Mouse (Mus musculus) limb, embryonic 14.5 days (tissue): ENCODE measurements around the gene Dlg4. TPM values are rescaled to one million over a fixed set of nuclear protein-coding genes. Genes with fewer than 3 reads are reported as not detected.

Experiments used
- ATAC-seq: fragments of 200-750 bp; cut with Nextera tagmentation; 2 replicates; pipeline ENCODE4 v1.8.0; 2017; ENCODE audit warnings: low read depth, moderate number of reproducible peaks, moderate TSS enrichment; ENCODE audit not compliant: low FRiP score
- DNase-seq: peaks from one replicate; pipeline ENCODE4 v3.0.0-alpha.2; 2015; ENCODE audit warnings: low spot score
- H3K27ac ChIP-seq: fragments of 300-500 bp; sonication (generic); replicated peaks from 2 replicates; pipeline ENCODE4 v1.5.1; 2014; ENCODE audit warnings: low read depth, mild to moderate bottlenecking, low read length, moderate library complexity, mixed read lengths
- H3K27me3 ChIP-seq: fragments of 300-500 bp; sonication (generic); 2 replicates; pipeline ENCODE4 v1.6.1; 2014; ENCODE audit warnings: low read length, mixed read lengths; ENCODE audit not compliant: control insufficient read depth, insufficient read depth
- H3K36me3 ChIP-seq: fragments of 300-500 bp; sonication (generic); 2 replicates; pipeline ENCODE4 v1.6.1; 2014; ENCODE audit warnings: mild to moderate bottlenecking, low read length, moderate library complexity, mixed read lengths; ENCODE audit not compliant: control insufficient read depth, insufficient read depth
- H3K4me1 ChIP-seq: fragments of 300-500 bp; sonication (generic); 2 replicates; pipeline ENCODE4 v1.6.1; 2014; ENCODE audit warnings: antibody characterized with exemption, low read length, mixed read lengths; ENCODE audit not compliant: control insufficient read depth, insufficient read depth
- H3K4me2 ChIP-seq: fragments of 300-500 bp; sonication (generic); replicated peaks from 2 replicates; pipeline ENCODE4 v1.6.1; 2014; ENCODE audit warnings: low read depth, mild to moderate bottlenecking, low read length, moderate library complexity; ENCODE audit not compliant: severe bottlenecking
- H3K4me3 ChIP-seq: fragments of 300-500 bp; sonication (generic); replicated peaks from 2 replicates; pipeline ENCODE4 v1.5.1; 2014; ENCODE audit warnings: low read length
- H3K9ac ChIP-seq: fragments of 300-500 bp; sonication (generic); 2 replicates; pipeline ENCODE4 v1.6.1; 2014; ENCODE audit warnings: mild to moderate bottlenecking, low read depth, low read length, moderate library complexity; ENCODE audit not compliant: severe bottlenecking
- H3K9me3 ChIP-seq: fragments of 300-500 bp; sonication (generic); 2 replicates; pipeline ENCODE4 v1.6.1; 2016; ENCODE audit warnings: low read length; ENCODE audit not compliant: control insufficient read depth
- POLR2A ChIP-seq: fragments of 200-500 bp; IDR thresholded peaks from 2 replicates; pipeline ENCODE4 v1.8.0; 2012; ENCODE audit warnings: inconsistent platforms, mild to moderate bottlenecking, moderate library complexity, borderline replicate concordance; ENCODE audit not compliant: insufficient read depth, insufficient read length; ENCODE audit errors: extremely low read depth
- WGBS: fragments of 180-500 bp; shearing (Covaris S2); extraction: QIAGEN DNeasy Blood & Tissue Kit; methylation state at CpG from one replicate; pipeline ENCODE4 v1.1.7; 2014; 5-methylcytosine and 5-hydroxymethylcytosine counted together
- polyA plus RNA-seq, 2 experiments: library from polyadenylated mRNA; depleted of rRNA in 1 of 2; stranded (reverse) in 1 of 2; unstranded in 1 of 2; fragments of >200 nt; fragmentation: Nextera tagmentation in 1 of 2; extraction: Ambion mirVana in 1 of 2; gene quantifications; 2 replicates each; pipeline versions ENCODE4 v1.2.1 to v1.2.3; 2012 to 2014

Gene Dlg4
- polyA plus RNA-seq, 2 experiments: 9.7 to 89.6 TPM

DNA sequence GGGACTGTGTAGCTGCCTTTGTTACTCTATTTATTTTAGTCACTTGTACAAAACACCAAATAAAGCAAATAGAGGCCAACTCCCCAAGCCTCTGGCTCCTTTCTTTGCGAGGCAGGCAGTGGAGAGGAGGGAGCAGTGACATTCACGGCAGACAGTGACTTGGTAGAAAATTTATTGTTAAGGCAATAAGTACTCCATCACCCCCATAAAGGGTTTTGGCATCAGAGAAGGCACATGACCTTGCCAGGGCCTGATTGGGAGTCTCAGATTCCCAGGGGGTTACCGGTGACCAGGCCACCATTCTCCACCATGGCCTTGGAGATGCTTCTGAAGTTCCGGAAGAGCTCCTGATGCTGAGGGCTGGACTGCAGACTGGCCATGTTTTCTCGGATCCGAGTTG, 6.7 kb upstream of the Dlg4 start:
- DNase-seq (no peak), ATAC-seq (no peak)
- Histone ChIP-seq H3K36me3 (peaks cover 89% of the 10 kb centered on the region), H3K27me3 (no peaks in the 10 kb centered on the region), H3K9me3 (no peaks in the 10 kb centered on the region), H3K9ac (no peak overlapping the region), H3K4me1 (peaks cover 10% of the 10 kb centered on the region), H3K27ac (no peak overlapping the region), H3K4me3 (no peak overlapping the region), H3K4me2 (no peak overlapping the region)
- WGBS: 84% methylated on average over 6 of the region's 6 CpGs
- no peak for TF ChIP-seq POLR2A

DNA sequence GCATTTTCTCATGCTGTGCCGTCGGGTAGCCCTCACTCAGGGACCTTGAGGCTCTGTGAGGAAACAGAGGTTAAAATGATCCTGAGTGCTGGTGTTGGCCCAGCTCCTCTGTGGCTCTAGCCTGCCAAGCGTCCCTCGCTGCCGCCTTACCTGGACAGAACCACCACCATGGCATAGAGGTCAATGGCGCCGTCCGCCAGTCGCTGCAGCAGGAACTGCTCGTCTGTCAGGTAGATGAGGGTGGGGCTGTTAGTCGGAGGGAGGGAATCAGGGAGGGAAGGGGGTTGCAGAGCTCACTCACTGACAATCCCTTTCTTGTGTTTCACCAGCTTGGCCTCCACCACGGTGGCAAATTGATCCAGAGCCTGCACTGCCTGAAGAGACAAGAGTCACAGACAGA, 6.2 kb upstream of the Dlg4 start:
- 90% methylated on average over 12 of the region's 12 CpGs for WGBS
- no peaks in the 10 kb centered on the region for H3K9me3 ChIP-seq
- no peaks in the 10 kb centered on the region for H3K27me3 ChIP-seq
- DNase-seq (no peak), ATAC-seq (no peak)
- no peak overlapping the region for H3K27ac ChIP-seq
- H3K4me1 ChIP-seq: peaks cover 10% of the 10 kb centered on the region
- TF ChIP-seq POLR2A: no peak
- H3K36me3 ChIP-seq: peaks cover 83% of the 10 kb centered on the region
- no peak overlapping the region for H3K4me3 ChIP-seq
- no peak overlapping the region for H3K9ac ChIP-seq
- H3K4me2 ChIP-seq: no peak overlapping the region

DNA sequence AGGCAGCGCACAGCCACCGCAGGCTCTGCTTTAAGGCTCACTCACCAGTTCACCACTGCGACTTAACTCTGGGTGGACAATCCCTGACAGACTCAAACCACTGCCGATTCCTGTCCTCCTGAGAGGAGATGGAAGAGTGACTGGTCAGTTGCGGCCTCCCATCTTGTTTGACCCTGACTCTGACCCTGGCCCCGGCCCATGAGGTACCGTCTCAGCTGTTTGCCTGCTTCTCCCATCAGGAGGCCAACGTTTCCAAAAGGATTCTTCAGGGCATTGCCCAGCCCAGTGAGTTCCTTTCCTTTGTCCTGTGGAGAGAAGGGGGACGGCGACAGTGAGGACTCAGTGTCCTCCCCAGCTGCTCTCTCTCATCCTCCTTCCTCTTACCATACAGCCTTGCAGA, 5.8 kb upstream of the Dlg4 start:
- no peaks in the 10 kb centered on the region for H3K27me3 ChIP-seq
- no peaks in the 10 kb centered on the region for H3K9me3 ChIP-seq
- no peak for TF ChIP-seq POLR2A
- H3K4me1 ChIP-seq: peaks cover 10% of the 10 kb centered on the region
- no peak overlapping the region for H3K4me2 ChIP-seq
- peaks cover 79% of the 10 kb centered on the region for H3K36me3 ChIP-seq
- ATAC-seq (no peak), DNase-seq (no peak)
- H3K27ac ChIP-seq: no peak overlapping the region
- no peak overlapping the region for H3K9ac ChIP-seq
- no peak overlapping the region for H3K4me3 ChIP-seq
- 88% methylated on average over 10 of the region's 10 CpGs for WGBS

DNA sequence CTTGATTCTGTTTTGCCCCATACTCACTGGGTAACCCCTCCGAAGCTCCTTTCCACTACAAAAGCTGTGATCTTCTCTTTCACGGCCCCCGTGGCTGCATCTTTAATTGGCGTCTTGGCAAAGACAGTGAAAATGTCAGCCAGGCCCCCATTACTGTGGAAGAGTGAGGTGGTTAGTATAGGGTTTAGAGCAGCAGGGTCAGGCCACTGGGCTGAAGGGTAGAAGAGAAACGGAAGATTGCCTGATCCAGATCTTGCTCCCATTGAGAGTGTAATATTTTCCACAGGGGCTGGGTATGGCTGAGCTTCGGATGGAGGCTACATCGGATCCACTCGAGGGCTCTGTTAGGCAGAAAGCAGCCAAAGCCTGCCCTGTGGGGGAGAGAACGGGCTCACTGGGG, 3.8 kb upstream of the Dlg4 start:
- Histone ChIP-seq H3K9ac (no peak overlapping the region), H3K27ac (no peak overlapping the region), H3K4me3 (no peak overlapping the region), H3K27me3 (no peaks in the 10 kb centered on the region), H3K4me2 (no peak overlapping the region), H3K9me3 (no peaks in the 10 kb centered on the region), H3K36me3 (peaks cover 60% of the 10 kb centered on the region), H3K4me1 (peaks cover 18% of the 10 kb centered on the region)
- no peak for TF ChIP-seq POLR2A
- 86% methylated on average over 9 of the region's 9 CpGs for WGBS
- no peak for DNase-seq
- no peak for ATAC-seq

DNA sequence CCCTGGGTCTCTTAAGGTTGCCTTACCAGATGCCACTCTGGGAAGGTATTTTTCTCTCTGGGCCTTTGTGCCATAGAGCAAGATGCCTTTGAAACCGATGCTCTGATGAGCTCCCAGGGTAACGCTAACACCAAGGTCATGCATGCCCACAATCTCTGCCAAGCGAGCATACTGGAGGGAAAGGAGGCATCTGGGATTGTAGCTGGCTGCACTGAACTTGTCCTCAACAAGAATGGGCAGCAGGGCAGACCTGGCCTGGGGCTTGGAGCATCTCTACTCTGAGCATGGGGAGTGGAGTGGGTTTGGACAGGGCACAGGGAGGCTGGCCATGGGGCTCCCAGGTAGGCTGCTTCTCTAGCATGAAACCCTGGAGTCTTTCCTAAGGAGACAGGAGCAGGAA, 3.3 kb upstream of the Dlg4 start:
- no peak for TF ChIP-seq POLR2A
- no peak for ATAC-seq
- H3K9ac ChIP-seq: no peak overlapping the region
- H3K4me3 ChIP-seq: no peak overlapping the region
- H3K9me3 ChIP-seq: no peaks in the 10 kb centered on the region
- no peak for DNase-seq
- H3K4me1 ChIP-seq: peaks cover 20% of the 10 kb centered on the region
- no peaks in the 10 kb centered on the region for H3K27me3 ChIP-seq
- no peak overlapping the region for H3K27ac ChIP-seq
- H3K36me3 ChIP-seq: peaks cover 55% of the 10 kb centered on the region
- no peak overlapping the region for H3K4me2 ChIP-seq
- WGBS: 90% methylated on average over 3 of the region's 3 CpGs

GRCm38 (mm10) chr11:70014051-70014450, 2.7 kb upstream of the Dlg4 start:
- Histone ChIP-seq H3K9me3 (no peaks in the 10 kb centered on the region), H3K9ac (no peak overlapping the region), H3K27me3 (no peaks in the 10 kb centered on the region), H3K4me2 (no peak overlapping the region; the same call in 1 of the 2 replicates), H3K4me1 (peaks cover 23% of the 10 kb centered on the region), H3K4me3 (no peak overlapping the region), H3K27ac (no peak overlapping the region), H3K36me3 (peaks cover 48% of the 10 kb centered on the region)
- no peak for TF ChIP-seq POLR2A
- DNase-seq: no peak
- no peak for ATAC-seq
- 58% methylated on average over 5 of the region's 5 CpGs for WGBS
